Mouse (Mus musculus): ENCODE results near the gene Gm17657. TPM values are rescaled to one million over a fixed set of nuclear protein-coding genes. Genes with fewer than 3 reads are reported as not detected.

The Gm17657 gene
- polyA plus RNA-seq (2016; fragmentation: Nextera tagmentation; extraction: Ambion mirVana) = not detected in 2 replicates

GRCm38 (mm10) chr17:29549543-29550428 is at the start of gene Gm17657, which contains the start of gene Tbc1d22b:
Gm17657 (minus strand) TSS chr17:29549638.
Tbc1d22b (plus strand) TSS chr17:29549785.
- Histone ChIP-seq H3K27ac (peak within 1 kb of the TSS; percentile 96), H3K9me3 (no peaks in the 10 kb centered on the region), H3K4me1 (replicated peaks) (peaks cover 28% of the 10 kb centered on the region), H3K4me3 (peak within 1 kb of the TSS; percentile 99), H3K27me3 (ENCODE audit: insufficient read depth, poor library complexity, severe bottlenecking) (no peaks in the 10 kb centered on the region), H3K36me3 (no peaks in the 10 kb centered on the region)
- under 1% methylated on average over 44 of the region's 44 CpGs for WGBS
- DNase-seq (ENCODE audit: low spot score) = peak; percentile 93

GRCm38 (mm10) chr17:29599051-29599450 is 49.6 kb upstream of the Gm17657 start:
- no peak overlapping the region for H3K27ac ChIP-seq
- peaks cover 88% of the 10 kb centered on the region for H3K36me3 ChIP-seq
- H3K4me1 ChIP-seq (replicated peaks) = peaks cover 29% of the 10 kb centered on the region
- H3K9me3 ChIP-seq = no peaks in the 10 kb centered on the region
- 92% methylated on average over 14 of the region's 14 CpGs for WGBS
- no peak overlapping the region for H3K4me3 ChIP-seq
- DNase-seq (ENCODE audit: low spot score) = no peak
- no peaks in the 10 kb centered on the region for H3K27me3 ChIP-seq (ENCODE audit: insufficient read depth, poor library complexity, severe bottlenecking)

GRCm38 (mm10) chr17:29596771-29597132 is 47.3 kb upstream of the Gm17657 start:
- no peaks in the 10 kb centered on the region for H3K9me3 ChIP-seq
- WGBS = 73% methylated on average over 13 of the region's 13 CpGs
- no peaks in the 10 kb centered on the region for H3K27me3 ChIP-seq (ENCODE audit: insufficient read depth, poor library complexity, severe bottlenecking)
- no peak for DNase-seq (ENCODE audit: low spot score)
- peak overlapping the region; percentile 79 for H3K27ac ChIP-seq
- peaks cover 29% of the 10 kb centered on the region for H3K4me1 ChIP-seq (replicated peaks)
- no peak overlapping the region for H3K4me3 ChIP-seq
- peaks cover 79% of the 10 kb centered on the region for H3K36me3 ChIP-seq

- H3K36me3 ChIP-seq = peaks cover 76% of the 10 kb centered on the region
- no peak for DNase-seq (ENCODE audit: low spot score)
- H3K4me3 ChIP-seq = no peak overlapping the region
- H3K9me3 ChIP-seq = no peaks in the 10 kb centered on the region
- peak overlapping the region; percentile 79 for H3K27ac ChIP-seq
- H3K27me3 ChIP-seq (ENCODE audit: insufficient read depth, poor library complexity, severe bottlenecking) = no peaks in the 10 kb centered on the region
- 79% methylated on average over 15 of the region's 15 CpGs for whole genome bisulfite sequencing
- peaks cover 29% of the 10 kb centered on the region for H3K4me1 ChIP-seq (replicated peaks)
Observed at GRCm38 (mm10) chr17:29595891-29596770, 46.7 kb upstream of the Gm17657 start.

GRCm38 (mm10) chr17:29589221-29589898 is 39.9 kb upstream of the Gm17657 start:
- peaks cover 15% of the 10 kb centered on the region for H3K4me1 ChIP-seq (replicated peaks)
- peak; percentile 18 for DNase-seq (ENCODE audit: low spot score)
- H3K27me3 ChIP-seq (ENCODE audit: insufficient read depth, poor library complexity, severe bottlenecking) = no peaks in the 10 kb centered on the region
- 57% methylated on average over 11 of the region's 11 CpGs for WGBS
- no peak overlapping the region for H3K4me3 ChIP-seq
- peaks cover 50% of the 10 kb centered on the region for H3K36me3 ChIP-seq
- peak overlapping the region; percentile 63 for H3K27ac ChIP-seq
- H3K9me3 ChIP-seq = no peaks in the 10 kb centered on the region

- WGBS = 90% methylated on average over 9 of the region's 9 CpGs
Observed at GRCm38 (mm10) chr17:29586921-29587320, 37.5 kb upstream of the Gm17657 start.

GRCm38 (mm10) chr17:29585446-29585845 is 36.0 kb upstream of the Gm17657 start:
- WGBS = 90% methylated on average over 6 of the region's 6 CpGs
- Histone ChIP-seq H3K4me3 (no peak overlapping the region), H3K4me1 (replicated peaks) (peaks cover 15% of the 10 kb centered on the region), H3K27me3 (ENCODE audit: insufficient read depth, poor library complexity, severe bottlenecking) (no peaks in the 10 kb centered on the region), H3K27ac (no peak overlapping the region), H3K9me3 (no peaks in the 10 kb centered on the region), H3K36me3 (peaks cover 58% of the 10 kb centered on the region)
- DNase-seq (ENCODE audit: low spot score) = no peak

More at GRCm38 (mm10) chr17:29586921-29587320, 37.5 kb upstream of the Gm17657 start:
- Histone ChIP-seq H3K4me3 (no peak overlapping the region), H3K36me3 (peaks cover 54% of the 10 kb centered on the region), H3K27me3 (ENCODE audit: insufficient read depth, poor library complexity, severe bottlenecking) (no peaks in the 10 kb centered on the region), H3K27ac (no peak overlapping the region), H3K9me3 (no peaks in the 10 kb centered on the region), H3K4me1 (replicated peaks) (peaks cover 15% of the 10 kb centered on the region)
- DNase-seq (ENCODE audit: low spot score) = no peak

GRCm38 (mm10) chr17:29584737-29585136 is 35.3 kb upstream of the Gm17657 start:
- peaks cover 12% of the 10 kb centered on the region for H3K4me1 ChIP-seq (replicated peaks)
- peaks cover 63% of the 10 kb centered on the region for H3K36me3 ChIP-seq
- H3K4me3 ChIP-seq = no peak overlapping the region
- DNase-seq (ENCODE audit: low spot score) = no peak
- WGBS = 73% methylated on average over 3 of the region's 3 CpGs
- no peaks in the 10 kb centered on the region for H3K9me3 ChIP-seq
- no peaks in the 10 kb centered on the region for H3K27me3 ChIP-seq (ENCODE audit: insufficient read depth, poor library complexity, severe bottlenecking)
- no peak overlapping the region for H3K27ac ChIP-seq

GRCm38 (mm10) chr17:29584306-29584705 is 34.9 kb upstream of the Gm17657 start:
- 85% methylated on average over 5 of the region's 5 CpGs for WGBS
- no peak for DNase-seq (ENCODE audit: low spot score)
- Histone ChIP-seq H3K36me3 (peaks cover 66% of the 10 kb centered on the region), H3K27me3 (ENCODE audit: insufficient read depth, poor library complexity, severe bottlenecking) (no peaks in the 10 kb centered on the region), H3K4me1 (replicated peaks) (peaks cover 8% of the 10 kb centered on the region), H3K27ac (no peak overlapping the region), H3K4me3 (no peak overlapping the region), H3K9me3 (no peaks in the 10 kb centered on the region)

- 88% methylated on average over 5 of the region's 5 CpGs for WGBS
- Histone ChIP-seq H3K27me3 (ENCODE audit: insufficient read depth, poor library complexity, severe bottlenecking) (no peaks in the 10 kb centered on the region), H3K27ac (no peak overlapping the region), H3K4me1 (replicated peaks) (0 out of 2 replicates have a peak, but pooled peaks cover under 1% of the 10 kb centered on the region), H3K36me3 (peaks cover 74% of the 10 kb centered on the region), H3K9me3 (no peaks in the 10 kb centered on the region), H3K4me3 (no peak overlapping the region)
- no peak for DNase-seq (ENCODE audit: low spot score)
Observed at GRCm38 (mm10) chr17:29583569-29583968, 34.1 kb upstream of the Gm17657 start.

- Histone ChIP-seq H3K27me3 (ENCODE audit: insufficient read depth, poor library complexity, severe bottlenecking) (no peaks in the 10 kb centered on the region), H3K4me3 (no peak overlapping the region), H3K4me1 (replicated peaks) (no peaks in the 10 kb centered on the region), H3K27ac (no peak overlapping the region), H3K9me3 (no peaks in the 10 kb centered on the region), H3K36me3 (peaks cover 89% of the 10 kb centered on the region)
- DNase-seq (ENCODE audit: low spot score) = no peak
- WGBS = 88% methylated on average over 4 of the region's 4 CpGs
Observed at GRCm38 (mm10) chr17:29579579-29580126, 30.2 kb upstream of the Gm17657 start.

GRCm38 (mm10) chr17:29569831-29570230 is 20.4 kb upstream of the Gm17657 start:
- Histone ChIP-seq H3K36me3 (peaks cover 97% of the 10 kb centered on the region), H3K27me3 (ENCODE audit: insufficient read depth, poor library complexity, severe bottlenecking) (no peaks in the 10 kb centered on the region), H3K9me3 (no peaks in the 10 kb centered on the region), H3K27ac (no peak overlapping the region), H3K4me3 (no peak overlapping the region), H3K4me1 (replicated peaks) (no peaks in the 10 kb centered on the region)
- WGBS = 86% methylated on average over 6 of the region's 6 CpGs
- no peak for DNase-seq (ENCODE audit: low spot score)

Data from hindbrain, embryonic 10.5 days (tissue).